Mouse (Mus musculus) embryonic stem cell, embryonic (primary cell): ENCODE measurements around the gene Myoc.
"Not testable (repeated sequence)": the region's sequence is repeated elsewhere in the genome, so short reads cannot be mapped to it uniquely, and the experiment has no call there.

Experiments used
- CTCF ChIA-PET, 4 experiments: fragments of 300-600 bp in 2 of 4; fragments of 350-600 bp in 2 of 4; sonication (Branson Sonifier 250); formaldehyde crosslinking; loops; one replicate each; lab custom pipeline; 2022; ENCODE audit warnings: inconsistent platforms in 2 of 4; lab: Charles Lee
- POLR2A ChIA-PET, 4 experiments: fragments of 300-600 bp in 2 of 4; fragments of 350-600 bp in 2 of 4; sonication (Branson Sonifier 250); formaldehyde crosslinking; loops; one replicate each; lab custom pipeline; 2022; ENCODE audit warnings: antibody characterized with exemption in 4 of 4, inconsistent platforms in 1 of 4; lab: Charles Lee

The Myoc gene

GRCm38 (mm10) chr1:162639051-162639750 is at the start of gene Myoc:
TSS of gene Myoc (plus strand) at chr1:162639155.
- POLR2A ChIA-PET: interaction anchor here in 1 of 4 experiments (0.8 kb wide), 1 partner anchor 582 kb away, joined by 3 read pairs; no protein-coding TSS in a partner anchor
- CTCF ChIA-PET: interaction anchor here in 1 of 4 experiments (0.8 kb wide), 1 partner anchor 10 kb away, joined by 3 read pairs; no protein-coding TSS in a partner anchor

GRCm38 (mm10) chr1:162589443-162589842 is 49.5 kb upstream of the Myoc start:
- POLR2A ChIA-PET: interaction anchor here in 3 of 4 experiments (0.7 to 1.6 kb wide), 15 partner anchors 9 to 1570 kb away, joined by 3 to 5 read pairs (median 3); no protein-coding TSS in a partner anchor
- CTCF ChIA-PET: no interaction called here

- ChIA-PET CTCF (no interaction called here), POLR2A (no interaction called here)
Observed at GRCm38 (mm10) chr1:162590415-162590997, 48.4 kb upstream of the Myoc start.

- CTCF ChIA-PET: no interaction called here
- POLR2A ChIA-PET: interaction anchor here in 1 of 4 experiments (1.2 kb wide), 1 partner anchor 8 kb away, joined by 3 read pairs; no protein-coding TSS in a partner anchor
Observed at GRCm38 (mm10) chr1:162597379-162598102, 41.4 kb upstream of the Myoc start.

DNA sequence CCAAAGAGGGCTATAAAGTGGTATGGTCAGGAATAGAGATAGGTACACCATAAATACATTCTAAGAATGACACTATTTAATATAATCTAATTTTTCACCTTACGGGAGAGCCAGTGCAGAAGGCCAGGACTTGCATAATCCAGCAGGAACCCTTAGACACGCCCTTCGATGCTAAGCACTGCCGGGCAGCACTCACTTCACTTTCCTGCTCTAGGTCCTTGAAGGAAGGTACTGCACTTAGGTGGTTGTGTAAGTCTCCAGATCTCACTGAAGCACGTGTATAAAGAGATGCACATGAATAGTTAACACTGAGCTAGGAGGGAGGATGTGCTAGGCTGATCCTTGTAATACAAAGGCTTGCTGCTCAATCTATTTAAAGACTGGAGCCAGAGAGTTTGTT is 39.3 kb upstream of the Myoc start:
- ChIA-PET POLR2A (no interaction called here), CTCF (no interaction called here)

- ChIA-PET POLR2A (interaction anchor here in 3 of 4 experiments (0.6 to 1.4 kb wide), 4 partner anchors 12 to 71 kb away, joined by 3 to 5 read pairs (median 4); partner anchors contain the start of gene Vamp4 (in 1 of the 3)), CTCF (no interaction called here)
Observed at GRCm38 (mm10) chr1:162601288-162601687, 37.7 kb upstream of the Myoc start.

DNA sequence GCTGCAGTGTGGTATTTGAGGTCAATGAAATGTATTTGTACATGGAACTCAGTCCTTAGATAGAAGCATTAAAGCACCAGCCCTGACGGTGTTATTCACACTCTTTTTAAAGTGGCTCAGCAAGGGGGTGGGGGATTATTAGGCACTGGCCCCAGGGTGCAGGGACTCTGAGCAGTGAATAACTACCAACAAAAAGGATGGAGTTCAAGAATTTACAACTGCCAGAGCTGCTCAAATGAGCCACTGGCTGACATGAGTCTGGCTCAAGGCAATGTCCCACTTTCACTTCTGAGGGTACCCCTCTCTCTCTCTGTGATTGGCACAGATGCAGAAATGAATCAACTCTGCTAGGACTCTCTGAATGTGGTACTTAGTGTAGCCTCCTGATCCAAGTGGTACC is 30.8 kb upstream of the Myoc start:
- CTCF ChIA-PET: no interaction called here

DNA sequence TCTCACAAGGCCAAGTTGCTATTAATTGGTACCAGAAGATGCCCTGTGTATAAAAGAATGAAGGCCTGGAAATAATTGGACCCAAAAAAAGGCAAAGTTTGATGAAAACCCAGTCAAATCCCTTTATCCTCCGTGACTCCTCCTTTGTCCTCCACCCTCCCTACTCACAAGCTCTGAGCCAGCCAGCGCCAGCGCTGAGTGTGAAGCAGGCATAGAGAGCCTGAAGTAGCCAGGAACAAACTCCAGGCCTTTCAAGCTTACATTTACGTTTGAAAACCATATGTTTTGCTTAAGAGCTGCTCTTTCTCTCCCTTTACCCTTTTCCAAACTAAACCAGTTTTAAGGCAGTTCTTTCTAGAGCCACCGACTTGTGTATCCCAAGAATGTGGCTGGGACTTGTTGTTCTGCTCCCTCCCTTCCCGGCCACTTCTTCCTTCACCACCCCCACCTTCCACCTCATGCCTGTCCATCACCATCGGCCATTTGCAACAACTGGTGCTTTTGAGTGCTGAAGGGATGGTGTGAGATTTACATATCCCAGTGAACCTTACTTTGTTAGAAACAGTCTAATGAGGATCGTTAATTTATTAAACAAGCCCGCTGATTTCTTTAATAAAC is 29.2 kb upstream of the Myoc start:
- ChIA-PET CTCF (no interaction called here), POLR2A (interaction anchor here in 3 of 4 experiments (0.6 to 1.5 kb wide), 5 partner anchors 10 to 56 kb away, joined by 3 to 5 read pairs (median 3); no protein-coding TSS in a partner anchor)

More for the DNA sequence above, 30.8 kb upstream of the Myoc start:
- POLR2A ChIA-PET: interaction anchor here in 1 of 4 experiments (0.7 kb wide), 1 partner anchor 708 kb away, joined by 4 read pairs; no protein-coding TSS in a partner anchor

- ChIA-PET POLR2A (interaction anchor here in 2 of 4 experiments (1.1 to 1.8 kb wide), 3 partner anchors 9 to 54 kb away, joined by 3 to 5 read pairs (median 4); no protein-coding TSS in a partner anchor), CTCF (interaction anchor here in 2 of 4 experiments (0.6 to 1.8 kb wide), 2 partner anchors 9 to 269 kb away, joined by 3 to 9 read pairs; no protein-coding TSS in a partner anchor)
Observed at GRCm38 (mm10) chr1:162611191-162611590, 27.8 kb upstream of the Myoc start.

DNA sequence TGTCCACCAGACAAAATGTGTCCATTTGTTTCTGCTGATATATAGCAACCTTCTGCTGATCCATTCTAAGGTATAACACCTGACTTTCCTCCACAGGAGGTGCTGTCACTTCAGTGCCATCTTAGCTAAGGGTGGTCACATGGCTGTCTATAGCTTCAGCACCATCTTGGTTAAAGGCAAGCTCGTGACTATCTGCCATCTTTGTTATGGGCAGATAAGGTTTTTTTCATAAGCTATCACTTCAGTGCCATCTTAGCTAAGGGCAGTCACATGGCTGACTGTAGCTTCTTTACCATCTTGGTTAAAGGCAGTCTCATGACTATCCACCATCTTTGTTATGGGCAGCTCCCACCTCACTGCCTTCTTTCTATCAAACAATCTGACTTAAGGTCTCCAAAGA is 23.4 kb upstream of the Myoc start:
- CTCF ChIA-PET: no interaction called here
- POLR2A ChIA-PET: no interaction called here

DNA sequence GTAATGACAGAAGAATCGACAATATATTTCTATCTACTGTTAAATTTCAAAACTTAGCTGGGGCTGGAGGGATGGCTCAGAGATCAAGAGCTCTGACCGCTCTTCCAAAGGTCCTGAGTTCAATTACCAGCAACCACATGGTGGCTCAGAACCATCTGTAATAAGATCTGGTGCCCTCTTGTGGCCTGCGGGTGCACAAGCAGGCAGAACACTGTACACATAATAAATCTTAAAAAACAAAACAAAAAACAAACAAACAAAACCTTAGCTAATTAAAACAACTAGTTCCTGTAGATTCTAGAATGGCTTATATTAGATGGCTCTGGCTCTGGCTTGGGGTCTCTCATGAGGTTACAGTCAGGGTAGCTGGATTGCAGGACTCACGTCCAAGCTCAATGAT is 18.5 kb upstream of the Myoc start:
- ChIA-PET CTCF (interaction anchor here (0.5 to 2.2 kb wide), 26 partner anchors 9 to 1158 kb away, joined by 3 to 17 read pairs (median 4); partner anchors contain the start of genes Mettl13 (in 1 of the 4) and Vamp4 (in 1 of the 4)), POLR2A (interaction anchor here in 2 of 4 experiments (0.7 to 1.6 kb wide), 6 partner anchors 9 to 72 kb away, joined by 3 to 4 read pairs (median 4); partner anchors contain the start of gene Mettl13 (in 1 of the 2))

DNA sequence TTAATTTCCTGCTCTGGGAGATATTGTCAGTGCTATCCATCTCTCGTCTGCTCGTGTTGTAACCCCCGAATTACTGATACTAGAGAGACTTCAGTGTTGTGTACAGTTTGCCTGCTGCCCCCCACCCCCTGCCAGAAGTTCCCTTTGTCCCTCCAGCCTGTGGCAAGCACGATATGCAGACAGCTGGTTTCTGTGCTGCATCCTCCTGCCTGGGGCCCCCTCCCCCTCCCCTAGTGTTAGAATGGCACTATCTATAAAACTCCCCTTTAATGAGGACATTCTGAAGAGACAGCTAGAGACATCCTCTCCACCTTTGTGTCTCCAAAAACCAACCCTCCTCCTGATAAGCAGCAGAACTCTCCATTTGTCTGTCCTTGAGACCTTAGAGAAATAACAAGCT is 15.1 kb upstream of the Myoc start:
- ChIA-PET POLR2A (interaction anchor here in 1 of 4 experiments (0.6 to 1.8 kb wide), 2 partner anchors 52 to 236 kb away, joined by 3 read pairs; no protein-coding TSS in a partner anchor), CTCF (no interaction called here)

GRCm38 (mm10) chr1:162625229-162625628 is 13.7 kb upstream of the Myoc start:
- ChIA-PET POLR2A (interaction anchor here in 1 of 4 experiments (1.8 kb wide), 1 partner anchor 54 kb away, joined by 3 read pairs; no protein-coding TSS in a partner anchor), CTCF (no interaction called here)

DNA sequence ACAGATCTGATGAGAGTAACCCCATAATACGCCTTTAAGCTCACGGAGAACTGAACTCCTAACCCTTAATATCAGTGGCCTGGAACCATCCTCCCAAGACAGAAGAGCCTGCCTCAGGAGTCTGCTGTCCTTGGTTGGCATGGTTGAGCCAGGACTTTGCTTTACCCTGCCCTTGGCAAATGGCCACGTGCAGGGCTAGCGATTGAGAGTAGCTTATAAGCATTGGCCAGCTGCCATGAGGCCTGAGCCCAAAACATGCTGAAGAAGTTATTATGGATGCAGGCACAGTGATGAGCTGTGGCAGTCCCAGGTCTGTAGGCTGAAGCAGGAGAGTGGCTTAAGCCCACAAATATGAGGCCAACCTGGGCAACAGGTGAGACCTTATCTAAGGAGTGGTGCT is 11.1 kb upstream of the Myoc start:
- CTCF ChIA-PET, POLR2A ChIA-PET: not testable (repeated sequence)

DNA sequence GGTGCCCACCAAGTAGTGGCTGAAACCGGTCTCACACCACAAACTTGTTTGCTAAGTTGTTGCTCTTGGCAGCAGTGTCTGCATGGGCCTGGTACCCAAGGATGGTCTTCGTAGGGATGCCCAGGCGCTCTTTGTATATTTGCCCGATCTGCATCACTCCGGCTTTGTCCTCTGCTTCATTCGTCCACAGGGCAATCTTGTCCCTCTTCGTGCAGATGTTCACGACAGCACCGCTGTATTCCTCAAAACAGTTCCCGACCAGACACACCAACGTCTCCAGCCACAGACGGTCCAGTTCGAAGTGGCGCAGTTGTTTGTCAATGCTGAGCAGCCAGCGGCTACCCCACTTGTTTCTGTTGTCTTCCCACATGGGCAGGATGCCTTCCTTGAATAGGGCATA is 10.6 kb upstream of the Myoc start:
- POLR2A ChIA-PET, CTCF ChIA-PET: not testable (repeated sequence)

- POLR2A ChIA-PET: not testable (repeated sequence)
Observed at GRCm38 (mm10) chr1:162635291-162635931, 3.5 kb upstream of the Myoc start.

GRCm38 (mm10) chr1:162636516-162636915 is 2.4 kb upstream of the Myoc start:
- CTCF ChIA-PET: interaction anchor here in 1 of 4 experiments (1.2 kb wide), 1 partner anchor 16 kb away, joined by 3 read pairs; no protein-coding TSS in a partner anchor
- POLR2A ChIA-PET: interaction anchor here in 1 of 4 experiments (0.6 kb wide), 1 partner anchor 22 kb away, joined by 3 read pairs; the partner anchor contains the start of gene Myocos

More at GRCm38 (mm10) chr1:162635291-162635931, 3.5 kb upstream of the Myoc start:
- CTCF ChIA-PET: interaction anchor here in 1 of 4 experiments (1.2 to 1.4 kb wide), 2 partner anchors 15 kb away, joined by 3 read pairs; no protein-coding TSS in a partner anchor
